Mouse (Mus musculus) monocyte, adult 5-6 weeks (primary cell): ENCODE measurements around the gene Lims1. TPM values are rescaled to one million over a fixed set of nuclear protein-coding genes. Genes with fewer than 3 reads are reported as not detected.

ENCODE experiments used
- ATAC-seq: fragments of 153-309, 156-312 bp; replicated peaks from 2 replicates; pipeline ENCODE4 v1.8.0; 2017; ENCODE audit warnings: mild to moderate bottlenecking; ENCODE audit not compliant: low TSS enrichment, insufficient number of reproducible peaks, severe bottlenecking, poor library complexity, low FRiP score
- total RNA-seq: library from RNA; stranded (forward); fragments of 200-1000, 200-491, 200-594 nt; gene quantifications from 3 replicates; pipeline ENCODE4 v1.2.3, GENCODE M21; 2017

Gene Lims1
- total RNA-seq, 1 experiment from 2014 or later = 112 TPM

GRCm38 (mm10) chr10:58338590-58338989 lies 15.3 kb downstream of the Lims1 start:
- no peak for ATAC-seq

GRCm38 (mm10) chr10:58341685-58342084 lies 18.4 kb downstream of the Lims1 start:
- no peak for ATAC-seq

- no peak for ATAC-seq
These were observed 18.9 kb downstream of the Lims1 start for GRCm38 (mm10) chr10:58342199-58342598.

GRCm38 (mm10) chr10:58343552-58343951 lies 20.3 kb downstream of the Lims1 start:
- ATAC-seq = no peak

GRCm38 (mm10) chr10:58350600-58350999 lies 27.3 kb downstream of the Lims1 start:
- peak; percentile 54 for ATAC-seq

- peak; percentile 69 for ATAC-seq
These were observed 28.4 kb downstream of the Lims1 start for GRCm38 (mm10) chr10:58351670-58352069.

GRCm38 (mm10) chr10:58352364-58352763 lies 29.1 kb downstream of the Lims1 start:
- ATAC-seq = no peak

- 0 out of 2 replicates have a peak, but pooled peaks have one; percentile 18 for ATAC-seq
These were observed 31.3 kb downstream of the Lims1 start for GRCm38 (mm10) chr10:58354561-58354960.

GRCm38 (mm10) chr10:58356460-58356859 lies 33.2 kb downstream of the Lims1 start:
- no peak for ATAC-seq

GRCm38 (mm10) chr10:58359123-58359522 lies 35.9 kb downstream of the Lims1 start:
- peak; percentile 64 for ATAC-seq

- ATAC-seq = no peak
These were observed 36.7 kb downstream of the Lims1 start for GRCm38 (mm10) chr10:58359952-58360351.

- no peak for ATAC-seq
These were observed 39.5 kb downstream of the Lims1 start for GRCm38 (mm10) chr10:58362745-58363144.

- no peak for ATAC-seq
These were observed 41.7 kb downstream of the Lims1 start for GRCm38 (mm10) chr10:58364770-58365515.

GRCm38 (mm10) chr10:58368791-58369706 lies 45.8 kb downstream of the Lims1 start:
- no peak for ATAC-seq

GRCm38 (mm10) chr10:58369707-58370093 lies 46.4 kb downstream of the Lims1 start:
- no peak for ATAC-seq

GRCm38 (mm10) chr10:58370143-58370542 lies 46.9 kb downstream of the Lims1 start:
- ATAC-seq = no peak; the same call in 1 of the 2 replicates

GRCm38 (mm10) chr10:58370559-58370958 lies 47.3 kb downstream of the Lims1 start:
- ATAC-seq = no peak

- peak; percentile 83 for ATAC-seq
These were observed 48.1 kb downstream of the Lims1 start for GRCm38 (mm10) chr10:58371279-58371842.

GRCm38 (mm10) chr10:58372430-58373030 lies 49.3 kb downstream of the Lims1 start:
- no peak for ATAC-seq
